Mouse (Mus musculus): ENCODE data around the gene Tuba3b.

Gene Tuba3b

GRCm38 (mm10) chr6:145615666-145616210 is at the start of gene Tuba3b:
Gene Tuba3b (plus strand): TSS chr6:145615757.
- DNase-seq (ENCODE audit: low read depth, low spot score), result no peak

DNA sequence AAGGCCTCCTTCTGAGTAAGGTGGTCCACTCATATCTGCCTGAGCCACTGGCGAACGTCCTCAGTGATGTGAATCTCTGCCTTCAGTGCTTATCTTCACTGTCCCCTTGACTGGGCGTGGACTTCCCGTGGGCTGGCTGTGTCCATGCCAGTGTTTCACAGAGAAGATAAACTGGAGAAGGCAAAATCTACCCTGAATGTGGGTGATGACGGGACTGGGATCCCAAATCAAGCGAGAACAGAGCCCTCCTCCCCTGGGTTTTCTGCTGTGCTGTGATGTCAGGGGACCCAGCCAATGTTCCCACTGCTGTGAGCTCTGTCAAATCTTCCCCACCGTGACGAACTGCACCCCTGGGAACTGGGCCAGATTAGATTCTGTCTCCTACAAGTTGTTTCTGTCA is 48.3 kb upstream of the Tuba3b start:
- no peak for DNase-seq (ENCODE audit: low read depth, low spot score)

- DNase-seq (ENCODE audit: low read depth, low spot score), result no peak
Observed at GRCm38 (mm10) chr6:145567832-145568231, 47.7 kb upstream of the Tuba3b start.

DNA sequence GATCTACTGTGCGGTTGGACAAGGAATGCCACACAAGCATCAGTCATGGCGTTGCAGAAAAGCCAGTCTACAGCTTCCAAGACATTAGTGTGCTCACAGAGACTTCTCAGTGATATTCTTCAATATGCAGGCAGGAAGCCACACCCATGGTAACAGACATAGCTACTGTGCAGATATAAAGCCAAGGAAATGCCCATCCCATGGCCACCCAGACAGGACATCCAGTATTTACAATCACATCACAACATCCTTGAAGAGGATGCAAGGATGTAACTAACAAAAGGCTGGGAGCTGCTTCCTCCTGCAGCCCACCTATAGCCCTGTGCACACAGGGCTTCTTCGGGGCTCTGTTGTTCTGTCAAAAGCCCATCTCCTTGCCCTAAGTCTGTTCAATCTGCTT is 46.9 kb upstream of the Tuba3b start:
- no peak for DNase-seq (ENCODE audit: low read depth, low spot score)

GRCm38 (mm10) chr6:145573250-145574013 is 42.1 kb upstream of the Tuba3b start:
- no peak for DNase-seq (ENCODE audit: low read depth, low spot score)

DNA sequence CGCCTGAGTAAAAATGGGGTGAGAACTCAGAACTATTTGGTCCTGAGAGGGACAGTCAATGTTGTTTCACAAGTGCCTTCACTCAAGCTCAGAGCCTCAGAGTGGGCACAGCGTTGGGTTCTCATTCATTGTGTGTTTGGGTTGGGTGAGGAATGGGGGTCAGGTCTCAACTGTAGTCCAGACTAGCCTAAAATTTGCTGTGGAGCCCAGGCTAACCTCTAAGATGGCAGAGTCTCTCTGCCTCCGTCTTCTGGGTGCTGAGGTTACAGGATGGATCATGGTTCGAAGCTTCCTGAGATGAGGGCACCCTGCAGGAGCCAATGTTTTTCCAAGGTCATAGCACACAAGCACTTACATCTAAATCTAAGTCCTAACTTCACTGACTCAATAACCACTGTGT is 38.8 kb upstream of the Tuba3b start:
- DNase-seq (ENCODE audit: low read depth, low spot score), result no peak

DNA sequence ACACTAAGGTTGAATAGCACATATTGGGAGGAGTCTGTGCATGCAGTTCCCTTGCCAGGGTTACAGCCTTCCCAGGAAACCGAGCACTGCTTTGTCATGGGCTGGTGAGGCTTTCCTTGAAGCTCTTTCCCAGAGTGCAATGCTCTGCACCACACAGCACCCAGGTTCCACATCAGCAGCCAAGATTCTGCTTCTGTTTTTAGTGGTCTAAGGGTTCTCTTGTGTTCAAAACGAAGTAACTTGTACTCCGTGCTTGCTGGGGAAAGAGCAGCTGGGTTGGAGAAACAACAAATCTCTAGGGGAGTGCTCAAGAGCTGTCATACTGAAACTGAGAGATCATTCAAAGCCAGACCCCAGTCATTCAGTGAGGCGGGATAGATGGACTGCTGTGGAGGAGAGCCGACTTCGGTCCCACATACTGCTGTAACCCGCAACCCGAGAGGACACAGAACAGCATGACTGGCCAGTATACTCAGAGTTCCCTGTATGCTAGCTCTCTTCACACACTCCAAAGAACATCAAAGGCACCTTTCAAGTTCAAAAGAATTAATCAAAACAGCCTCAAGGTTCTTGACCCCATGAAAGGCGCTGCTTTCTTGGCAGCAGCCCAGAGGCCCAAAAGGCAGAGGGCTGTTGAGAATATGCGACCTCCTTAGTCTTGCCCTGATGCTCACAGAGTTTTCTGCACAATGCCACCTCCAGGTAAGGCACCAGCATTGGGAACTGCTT is 36.9 kb upstream of the Tuba3b start:
- DNase-seq (ENCODE audit: low read depth, low spot score), result no peak

- DNase-seq (ENCODE audit: low read depth, low spot score), result no peak
Observed at GRCm38 (mm10) chr6:145579761-145580160, 35.8 kb upstream of the Tuba3b start.

DNA sequence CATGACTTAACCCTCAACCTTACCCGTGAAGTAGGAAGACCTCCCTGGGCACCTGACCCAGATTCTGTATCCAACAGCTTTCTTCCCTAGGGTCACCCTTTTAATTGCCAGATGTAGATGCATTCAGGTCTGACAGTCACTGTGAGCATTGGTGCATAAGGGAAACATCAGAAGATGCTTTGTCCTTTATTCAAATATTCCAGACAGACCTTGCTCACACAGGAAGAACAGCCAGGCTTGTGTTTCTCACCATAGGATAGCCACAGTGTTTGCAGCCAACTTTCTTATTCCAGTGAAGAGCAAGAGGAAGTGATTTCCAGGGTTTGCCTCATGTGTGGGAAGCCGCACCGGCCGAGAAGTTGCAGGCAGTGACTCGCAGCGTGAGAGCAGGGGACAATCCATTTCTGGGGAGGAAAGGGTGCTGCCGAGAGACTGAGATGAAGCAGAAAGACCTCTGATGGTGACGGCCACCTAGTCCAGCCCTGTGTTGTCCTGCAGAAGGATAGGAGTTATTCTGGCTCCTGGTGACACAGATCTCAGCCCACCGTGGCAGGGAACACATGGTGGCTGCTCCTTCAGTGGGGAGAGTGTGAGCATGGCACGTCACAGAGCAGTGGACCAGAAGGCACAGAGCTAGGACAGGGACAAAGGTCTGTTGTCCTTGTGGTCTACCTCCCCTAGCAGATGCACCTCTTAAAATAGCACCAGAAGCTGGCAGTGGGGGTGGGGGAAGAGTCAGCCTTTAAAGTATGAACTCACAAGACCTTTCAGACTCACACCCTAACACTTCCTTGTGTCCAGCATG is 34.0 kb upstream of the Tuba3b start:
- no peak for DNase-seq (ENCODE audit: low read depth, low spot score)

DNA sequence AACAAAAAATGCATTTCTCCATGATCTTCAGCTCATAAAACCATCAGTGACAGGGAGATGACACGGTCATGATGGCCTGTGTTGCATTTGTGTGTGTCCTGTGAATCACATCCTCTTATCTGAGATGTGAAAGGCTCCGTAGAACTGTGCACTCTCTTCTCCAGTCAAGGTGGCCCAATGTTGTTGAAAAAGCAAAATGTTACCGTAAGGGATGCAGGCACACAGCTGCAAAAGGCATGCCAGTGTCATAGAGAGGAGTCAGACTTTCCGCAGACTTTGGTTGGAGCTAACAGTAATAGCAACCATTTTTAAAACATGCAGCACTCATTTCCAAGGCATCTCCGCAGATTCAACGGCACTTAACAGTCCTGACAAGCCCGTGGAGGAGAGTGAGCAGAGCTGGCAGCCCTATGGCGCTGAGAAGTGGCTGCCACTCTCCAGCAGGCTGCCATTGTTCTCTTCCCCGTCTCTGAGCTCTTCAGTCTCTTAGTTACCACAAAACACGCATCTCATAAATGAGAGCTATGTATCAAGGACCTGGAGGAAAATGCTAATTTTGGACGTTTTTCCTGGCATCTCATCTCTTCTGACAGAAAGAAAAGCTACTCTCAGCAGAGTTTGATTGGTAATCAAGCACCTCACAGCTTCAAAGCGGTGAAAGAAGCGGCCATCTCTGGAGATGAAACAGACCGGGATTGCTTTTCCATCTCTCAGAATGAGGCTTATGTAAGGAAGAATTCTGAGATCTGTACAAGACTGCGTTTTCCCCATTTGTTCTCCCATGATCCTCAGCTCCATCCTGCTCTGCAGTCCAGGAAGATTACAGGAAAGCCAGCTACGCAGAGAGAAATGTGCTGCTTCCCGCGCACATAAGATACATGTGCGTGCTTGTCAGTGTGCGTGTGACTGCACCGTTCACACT is 30.2 kb upstream of the Tuba3b start:
- no peak for DNase-seq (ENCODE audit: low read depth, low spot score)

DNA sequence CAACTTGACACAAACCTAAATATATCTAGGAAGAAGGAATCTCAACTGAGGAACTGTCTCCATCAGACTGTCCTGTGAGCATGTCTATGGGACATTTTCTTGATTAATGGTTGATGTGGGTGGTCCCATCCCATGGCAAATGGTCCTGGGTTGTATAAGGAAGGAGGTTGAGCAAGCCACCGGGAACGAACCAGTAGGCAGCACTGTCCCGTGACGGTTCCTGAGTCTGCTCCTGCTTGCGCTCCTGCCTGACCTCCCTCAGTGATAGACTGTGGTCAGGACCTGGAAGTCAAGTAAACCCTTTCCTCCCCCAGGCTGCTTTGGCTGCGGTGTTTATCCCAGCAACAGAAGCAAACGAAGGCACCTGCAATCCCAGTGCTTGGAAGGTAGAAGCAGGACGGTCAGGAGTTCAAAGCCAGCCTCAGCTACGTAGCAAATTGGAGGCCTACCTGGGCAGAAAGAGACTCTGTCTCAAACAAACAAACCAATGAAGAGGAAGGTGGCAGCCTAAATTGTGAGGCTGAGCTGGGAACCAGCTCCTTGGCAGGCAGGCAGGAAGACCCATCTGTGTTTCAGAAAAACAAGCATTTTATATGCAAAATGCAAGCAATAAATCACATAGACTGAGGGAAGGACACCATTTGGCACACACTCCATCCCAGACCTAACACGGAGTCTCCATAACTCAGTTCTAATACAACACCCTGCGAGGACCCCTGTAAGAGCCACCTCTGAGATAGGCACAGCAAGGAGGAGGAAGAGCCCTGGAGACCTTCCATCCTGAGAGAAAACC is 24.9 kb upstream of the Tuba3b start:
- no peak for DNase-seq (ENCODE audit: low read depth, low spot score)

DNA sequence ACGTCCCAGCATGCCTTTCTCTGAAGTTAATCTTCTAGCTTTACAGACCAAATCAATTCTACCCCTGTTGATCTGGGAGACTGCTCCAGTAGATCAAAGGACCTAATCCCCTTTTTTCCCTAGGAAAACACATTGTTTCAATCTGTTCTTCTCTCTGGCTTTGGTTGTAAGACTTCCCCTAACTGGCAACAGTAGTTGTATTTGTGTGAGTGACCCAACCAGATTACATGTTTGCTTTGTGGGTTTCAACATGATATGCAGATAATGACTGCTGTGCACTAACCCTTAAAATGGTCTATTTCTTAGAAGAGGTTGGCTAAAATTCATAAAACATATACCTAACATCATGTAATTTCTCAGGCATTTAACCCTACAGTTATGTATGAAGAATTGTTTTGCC is 24.0 kb upstream of the Tuba3b start:
- no peak for DNase-seq (ENCODE audit: low read depth, low spot score)

- no peak for DNase-seq (ENCODE audit: low read depth, low spot score)
Observed at GRCm38 (mm10) chr6:145592036-145592435, 23.5 kb upstream of the Tuba3b start.

DNA sequence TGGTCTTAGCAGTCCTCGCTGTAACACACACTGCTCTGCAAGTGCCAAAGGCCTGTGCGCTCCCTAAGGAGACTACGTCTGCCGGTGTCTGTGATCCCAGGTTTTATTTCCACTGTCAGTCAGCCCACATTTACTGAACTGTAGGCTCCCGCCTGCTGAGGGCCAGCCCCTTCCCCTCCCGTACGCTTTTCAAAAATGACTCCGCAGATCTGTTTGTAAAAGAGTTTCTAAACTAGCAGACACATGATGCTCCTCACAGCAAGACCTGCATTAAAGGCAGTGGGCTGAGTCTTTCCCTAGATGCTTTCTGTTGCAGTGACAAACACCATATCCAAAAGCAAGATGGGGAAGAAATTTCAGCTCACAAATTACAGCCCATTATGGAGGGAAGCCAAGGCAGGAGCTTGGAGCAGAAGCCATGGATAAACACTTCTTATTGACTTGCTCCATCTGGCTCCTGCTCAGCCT is 23.0 kb upstream of the Tuba3b start:
- no peak for DNase-seq (ENCODE audit: low read depth, low spot score)

DNA sequence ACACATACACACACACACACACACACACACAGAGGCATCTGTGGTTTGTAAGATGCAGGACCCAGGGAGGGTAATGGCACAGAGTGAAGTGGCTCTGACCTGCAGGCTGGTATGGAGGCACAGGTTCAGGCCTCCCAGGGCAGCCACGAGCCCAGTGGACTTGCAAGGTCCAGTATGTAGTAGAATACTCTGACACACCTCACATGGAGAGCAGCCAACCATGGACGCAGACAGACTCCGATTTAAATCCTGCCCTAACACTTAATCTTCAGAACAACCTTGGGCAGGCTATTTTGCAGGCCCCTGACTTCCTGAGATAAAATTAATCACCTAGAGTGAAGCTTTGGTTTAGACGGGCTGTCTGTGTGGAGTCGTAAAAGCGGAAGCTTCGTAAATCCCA is 21.6 kb upstream of the Tuba3b start:
- no peak for DNase-seq (ENCODE audit: low read depth, low spot score)

DNA sequence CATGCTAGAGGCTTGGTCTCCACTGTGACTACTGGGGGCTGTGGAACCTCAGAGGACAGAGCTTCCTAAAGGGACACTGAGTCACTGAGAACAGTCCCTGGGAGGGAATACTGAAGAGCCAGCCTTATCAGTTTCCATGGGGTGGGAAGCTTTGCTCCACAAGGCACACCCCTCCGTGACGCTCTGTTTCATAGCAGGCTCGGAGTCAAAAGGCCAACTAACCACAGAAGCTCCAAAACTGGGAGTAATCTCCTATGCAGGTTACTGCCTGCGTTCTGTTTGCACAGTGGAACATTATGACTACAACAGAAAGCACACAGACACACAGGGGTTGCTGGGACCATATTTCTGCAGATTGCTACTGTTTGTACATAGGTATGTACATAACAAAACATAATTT is 19.7 kb upstream of the Tuba3b start:
- DNase-seq (ENCODE audit: low read depth, low spot score), result no peak

DNA sequence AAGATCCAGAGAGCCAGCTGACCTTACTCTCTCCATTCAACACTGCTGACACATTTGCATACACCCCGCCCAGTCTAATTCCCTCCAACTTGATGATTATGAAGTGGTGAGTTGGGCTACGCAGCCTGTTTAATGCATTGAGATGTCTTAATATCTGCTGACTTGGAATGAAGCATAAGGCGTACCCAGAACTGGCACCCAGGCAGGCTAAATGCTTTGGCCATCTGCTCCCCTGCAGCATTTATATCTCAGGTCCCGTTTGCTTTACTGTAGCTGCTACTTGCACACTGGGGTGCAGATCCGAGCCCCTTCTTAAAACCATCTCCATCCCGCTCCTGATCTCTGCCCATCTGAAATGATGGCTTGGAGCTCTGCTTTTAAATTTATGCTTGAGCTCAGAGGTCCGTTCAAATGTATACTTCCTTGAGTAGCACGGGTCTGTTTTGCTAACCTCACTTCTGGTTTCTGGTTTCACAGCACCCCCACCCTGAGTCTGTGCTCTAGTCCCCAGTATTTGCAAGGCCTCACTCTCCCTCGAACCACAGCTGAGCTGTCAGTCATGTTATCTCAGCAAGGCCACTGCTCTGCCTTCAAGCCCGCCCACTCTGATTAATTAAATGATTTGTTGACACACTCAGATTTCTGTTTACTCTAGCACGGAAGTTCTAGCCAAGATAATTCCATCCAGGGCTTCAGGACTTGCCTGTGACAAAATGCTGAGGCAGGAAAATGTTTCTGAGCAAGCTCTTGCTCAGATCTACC is 16.6 kb upstream of the Tuba3b start:
- DNase-seq (ENCODE audit: low read depth, low spot score), result no peak

DNA sequence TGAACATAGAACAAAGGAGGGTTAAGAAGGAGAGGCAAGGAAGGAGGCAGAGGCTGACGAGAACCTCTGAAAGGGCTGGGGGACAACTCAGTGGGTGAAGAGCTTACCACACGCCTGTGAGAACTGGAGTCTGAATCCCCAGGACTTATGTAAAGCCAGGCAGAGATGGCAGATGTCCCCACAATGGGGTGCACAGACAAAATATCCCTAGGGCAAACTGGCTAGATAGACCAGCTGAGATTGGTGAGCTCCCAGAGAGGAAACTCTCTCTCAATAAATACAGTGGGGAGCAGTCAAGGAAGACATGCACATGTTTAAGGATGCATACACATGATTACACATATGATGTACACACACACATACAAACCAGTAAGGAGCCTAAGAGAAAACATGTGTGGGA is 11.4 kb upstream of the Tuba3b start:
- no peak for DNase-seq (ENCODE audit: low read depth, low spot score)

GRCm38 (mm10) chr6:145604648-145605047 is 10.9 kb upstream of the Tuba3b start:
- no peak for DNase-seq (ENCODE audit: low read depth, low spot score)
